Mouse (Mus musculus): ENCODE measurements around the gene Ndufs2.
A peak's percentile ranks its signal among the peaks of the same experiment; 100 is the strongest.

Gene Ndufs2

DNA sequence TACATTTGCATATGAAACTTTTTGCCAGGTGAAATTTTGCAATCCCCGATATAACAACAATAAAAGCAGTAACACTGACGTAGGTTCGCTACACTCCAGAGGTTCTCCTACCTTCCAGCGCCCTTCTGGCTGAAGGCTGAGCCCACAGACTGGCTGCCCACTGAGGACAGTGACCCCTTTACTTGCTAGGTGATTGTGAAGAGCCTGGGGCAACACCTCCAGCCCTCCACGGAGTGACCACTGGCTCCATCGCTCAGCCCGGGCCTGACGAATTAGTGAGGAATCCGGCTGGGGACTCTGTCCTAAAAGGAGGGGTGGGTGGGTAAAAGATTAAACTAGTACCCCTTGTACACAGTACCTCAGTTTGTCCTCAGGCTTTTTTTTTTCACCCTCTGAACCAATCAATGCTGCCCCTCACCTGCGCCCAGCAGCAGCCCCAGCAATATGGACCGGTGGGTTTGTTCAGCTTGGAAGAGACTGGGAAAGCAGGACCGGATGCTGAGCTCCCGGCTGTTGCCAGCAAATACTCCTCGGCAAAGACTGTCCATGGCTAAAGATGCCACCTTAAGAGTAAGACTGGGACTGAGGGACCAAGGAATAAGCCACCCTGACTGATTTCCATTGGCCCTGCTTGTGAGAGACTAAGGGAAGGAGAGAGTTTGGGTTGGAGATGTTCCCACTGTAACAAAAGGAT, 28.0 kb upstream of the Ndufs2 start:
- no peak for DNase-seq (ENCODE audit: low read depth, low spot score)

DNA sequence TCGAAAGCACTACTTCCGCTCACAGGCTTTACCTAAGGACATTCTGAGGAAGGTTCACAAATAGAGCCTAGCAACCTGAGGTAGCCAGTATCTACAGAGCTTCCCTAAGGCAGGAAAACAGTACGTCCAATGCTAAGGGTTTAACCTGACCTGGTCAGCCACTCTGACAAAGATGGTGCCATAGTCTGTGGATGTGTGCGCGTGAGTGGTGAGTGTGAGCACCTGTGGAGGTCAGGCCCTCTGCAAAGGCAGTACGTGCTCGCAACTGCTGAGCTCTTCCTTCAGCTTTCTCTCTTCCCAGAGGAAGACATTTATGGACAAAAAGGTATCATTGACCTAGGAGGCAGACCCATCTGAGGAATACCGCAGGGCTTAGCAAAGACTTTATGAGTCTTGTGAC, 27.2 kb upstream of the Ndufs2 start:
- DNase-seq (ENCODE audit: low read depth, low spot score): no peak

DNA sequence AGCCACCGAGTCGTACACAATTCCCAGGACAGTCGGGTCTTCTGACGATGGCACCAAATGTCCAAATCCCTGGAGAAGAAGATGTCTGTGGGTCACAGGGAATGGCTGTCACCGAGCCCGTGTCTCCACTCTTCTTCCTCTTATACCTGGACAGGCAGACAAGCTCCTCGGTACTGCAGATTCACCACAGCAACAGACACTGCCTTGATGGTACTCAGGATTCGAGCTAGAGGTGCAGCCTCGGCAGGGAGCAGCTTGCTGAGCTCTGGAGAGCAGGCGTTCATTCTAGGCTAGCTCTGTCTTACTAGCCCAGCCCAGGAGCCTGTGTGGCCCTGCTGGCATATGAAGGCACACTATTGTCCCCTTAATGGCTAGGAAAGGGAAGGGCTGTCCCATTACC, 26.5 kb upstream of the Ndufs2 start:
- no peak for DNase-seq (ENCODE audit: low read depth, low spot score)

DNA sequence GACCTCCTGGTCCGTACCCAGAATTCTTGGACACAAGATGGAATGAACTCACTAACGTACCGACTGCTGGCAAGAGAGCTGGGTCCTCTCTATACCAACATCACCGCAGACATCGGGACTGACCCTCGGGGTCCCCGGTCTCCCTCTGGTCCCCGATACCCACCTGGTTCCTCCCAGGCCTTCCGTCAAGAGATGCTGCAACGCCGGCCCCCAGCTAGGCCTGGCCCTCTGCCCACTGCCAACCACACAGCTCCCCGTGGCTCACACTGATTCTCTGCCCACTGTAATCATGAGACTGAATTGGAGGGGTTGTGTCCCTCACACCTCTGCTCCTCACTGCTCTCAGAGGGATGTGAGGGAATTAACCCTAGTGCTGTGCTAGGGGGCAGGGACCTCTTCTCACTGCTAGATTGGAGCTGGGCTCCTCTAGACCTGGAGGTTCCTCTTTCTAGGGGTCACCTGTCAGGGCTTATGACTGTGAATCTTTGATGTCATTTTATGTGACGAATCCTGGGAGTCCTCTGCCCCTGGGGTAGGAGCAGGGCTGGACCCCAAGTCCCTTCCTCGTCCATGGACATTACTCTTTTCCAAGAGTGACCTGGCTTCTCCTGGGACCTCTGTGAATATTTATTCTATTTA, 25.0 kb upstream of the Ndufs2 start:
- DNase-seq (ENCODE audit: low read depth, low spot score): no peak

DNA sequence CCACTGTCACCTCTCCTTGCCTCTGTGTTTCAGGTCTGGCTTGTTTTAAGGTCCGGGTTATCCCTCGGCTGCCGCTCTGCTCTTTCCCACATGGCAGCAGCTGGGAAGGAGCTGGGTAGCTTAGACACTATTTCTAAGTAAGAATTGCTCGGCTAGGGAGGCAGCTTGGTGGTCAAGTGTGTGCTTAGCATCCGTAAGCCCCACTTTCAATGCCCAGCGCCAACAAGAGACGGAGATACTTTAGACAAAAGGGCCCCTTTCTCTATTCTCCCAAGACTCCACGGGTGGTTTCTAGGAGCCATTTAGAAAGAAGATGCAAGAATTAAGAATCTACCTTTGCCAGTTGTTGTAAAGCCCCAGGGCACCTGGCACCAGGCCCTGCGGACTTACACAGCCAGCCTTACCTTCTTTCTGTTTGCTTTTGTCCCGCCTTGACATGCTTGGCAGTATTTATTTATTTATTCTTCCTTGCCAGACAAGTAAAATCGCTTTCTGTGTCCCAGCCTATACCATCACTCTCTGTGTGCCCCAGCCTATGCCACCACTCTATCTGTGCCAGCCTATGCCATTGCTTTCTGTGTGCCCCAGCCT, 24.1 kb upstream of the Ndufs2 start:
- no peak for DNase-seq (ENCODE audit: low read depth, low spot score)

DNA sequence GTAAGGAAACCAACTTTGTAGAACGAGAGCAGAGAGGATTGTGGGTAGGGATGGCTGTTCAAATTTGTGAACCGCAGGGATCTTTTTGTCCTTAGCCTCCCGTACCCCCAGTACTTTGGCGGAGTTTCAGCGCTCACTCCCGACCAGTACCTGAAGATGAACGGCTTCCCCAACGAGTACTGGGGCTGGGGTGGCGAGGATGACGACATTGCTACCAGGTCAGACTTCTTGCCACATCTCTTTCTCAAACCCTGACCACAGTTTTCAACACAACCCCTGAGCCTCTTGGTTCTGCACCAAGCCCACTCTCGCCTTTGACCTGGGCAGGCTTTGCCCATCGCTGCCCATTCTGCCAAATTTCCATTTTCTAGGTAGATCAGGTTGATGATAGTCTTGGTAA, 23.0 kb upstream of the Ndufs2 start:
- DNase-seq (ENCODE audit: low read depth, low spot score): no peak

DNA sequence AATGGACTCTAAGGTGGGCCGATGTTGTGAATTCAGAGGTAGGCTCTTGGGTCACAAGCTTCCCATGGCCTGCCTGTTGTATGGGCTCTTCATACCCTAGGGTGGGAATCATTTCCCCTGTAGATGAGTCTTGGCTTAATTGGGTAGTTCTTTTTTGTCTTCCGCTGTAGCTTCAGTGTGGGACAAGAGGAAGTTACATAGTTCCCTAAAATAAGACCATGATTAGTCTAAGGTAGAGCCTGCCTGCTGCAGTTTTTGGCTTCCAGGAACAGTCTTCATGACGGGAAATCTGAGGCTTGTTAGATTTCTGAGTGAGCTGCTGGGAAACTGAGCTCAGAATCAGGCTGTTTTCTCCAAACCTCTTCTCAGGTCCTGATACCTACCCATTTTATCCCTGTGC, 20.9 kb upstream of the Ndufs2 start:
- DNase-seq (ENCODE audit: low read depth, low spot score): no peak

DNA sequence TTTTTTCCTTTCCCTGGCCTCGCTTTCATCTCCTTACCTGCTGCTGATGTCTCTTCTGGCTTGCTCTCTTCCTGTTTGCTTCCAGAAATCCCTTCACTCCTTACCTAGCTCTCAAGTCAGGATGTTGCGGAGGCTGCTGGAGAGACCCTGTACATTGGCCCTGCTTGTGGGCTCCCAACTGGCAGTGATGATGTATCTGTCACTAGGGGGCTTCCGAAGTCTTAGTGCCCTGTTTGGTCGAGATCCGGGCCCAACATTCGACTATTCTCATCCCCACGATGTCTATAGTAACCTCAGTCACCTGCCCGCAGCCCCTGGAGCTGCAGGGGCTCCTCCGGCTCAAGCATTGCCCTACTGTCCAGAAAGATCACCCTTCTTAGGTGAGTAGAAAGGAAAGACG, 20.4 kb upstream of the Ndufs2 start:
- DNase-seq (ENCODE audit: low read depth, low spot score): no peak

DNA sequence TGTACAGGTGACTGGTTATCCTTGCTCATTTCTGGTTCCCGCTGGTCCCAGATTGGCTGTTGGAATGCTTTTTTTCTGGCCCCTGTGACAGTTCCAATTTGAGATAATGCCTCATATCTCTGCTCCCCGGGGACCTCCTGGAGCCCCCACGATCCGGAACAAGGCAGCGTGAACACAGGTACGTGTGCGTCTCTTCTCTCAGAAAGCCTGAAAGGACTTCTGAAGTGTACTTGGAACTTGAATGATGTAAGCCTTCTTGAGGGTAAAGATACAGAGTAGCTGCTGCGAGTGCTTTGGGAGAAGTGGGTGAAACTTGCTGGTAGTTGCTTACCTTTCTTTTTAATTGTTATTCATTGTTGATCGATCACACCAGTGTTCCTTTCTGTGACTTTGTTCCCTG, 20.0 kb upstream of the Ndufs2 start:
- DNase-seq (ENCODE audit: low read depth, low spot score): no peak

DNA sequence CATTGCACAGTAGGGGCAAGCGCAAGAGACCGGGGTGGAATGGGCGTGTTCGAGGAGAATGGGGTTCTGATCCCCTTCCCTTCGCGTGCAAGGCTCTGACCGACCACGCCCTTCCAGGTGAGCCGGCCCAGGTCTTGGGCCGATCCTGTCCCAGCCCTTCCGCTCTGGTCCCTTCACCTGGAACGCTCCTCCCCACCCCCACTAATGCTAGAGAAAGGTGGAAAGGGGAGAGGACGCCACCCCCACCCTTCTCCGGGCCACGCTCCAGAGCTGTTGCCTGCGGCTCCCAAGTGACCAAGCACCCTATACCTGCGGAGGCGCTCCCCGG, 19.3 kb upstream of the Ndufs2 start:
- no peak for DNase-seq (ENCODE audit: low read depth, low spot score)

DNA sequence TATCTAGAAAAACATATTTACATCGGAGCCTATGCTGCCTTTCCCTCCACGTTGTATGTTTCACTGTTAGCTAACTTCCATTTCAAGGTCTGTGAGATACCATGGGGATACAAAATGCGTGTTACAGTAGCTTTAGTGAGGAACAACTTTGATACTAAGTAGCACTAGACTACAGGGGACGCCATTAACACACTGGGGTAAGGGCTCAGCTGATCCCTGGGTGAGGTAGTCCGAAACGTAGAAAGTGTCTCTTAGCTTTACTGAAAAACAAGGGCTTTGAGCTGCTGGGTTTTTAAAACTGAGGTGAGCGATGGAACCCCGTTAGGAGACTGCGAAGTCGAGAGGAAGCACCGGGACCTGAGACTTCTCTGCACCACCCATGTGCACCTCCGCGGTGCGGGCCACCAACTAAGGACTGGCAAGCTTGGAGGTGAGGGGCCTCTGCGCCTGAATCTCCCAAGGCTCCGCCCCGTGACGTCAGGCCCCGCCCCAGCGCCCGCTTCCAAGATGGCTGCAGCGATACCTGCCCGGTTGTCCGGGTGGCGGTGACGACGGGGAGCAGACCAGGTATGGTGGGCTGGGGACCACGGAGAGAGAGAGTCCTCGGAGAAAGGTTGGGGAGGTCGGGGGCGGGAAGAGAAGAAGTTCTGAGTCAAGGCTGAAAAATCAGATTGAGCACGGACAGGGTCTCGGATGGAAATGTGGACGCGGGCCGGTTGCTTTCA, 18.8 kb upstream of the Ndufs2 start, which contains the start of gene B4galt3:
Gene B4galt3 (plus strand): TSS at position 481 of the 725 bp plus-strand sequence.
- peak; percentile 85 for DNase-seq (ENCODE audit: low read depth, low spot score)

DNA sequence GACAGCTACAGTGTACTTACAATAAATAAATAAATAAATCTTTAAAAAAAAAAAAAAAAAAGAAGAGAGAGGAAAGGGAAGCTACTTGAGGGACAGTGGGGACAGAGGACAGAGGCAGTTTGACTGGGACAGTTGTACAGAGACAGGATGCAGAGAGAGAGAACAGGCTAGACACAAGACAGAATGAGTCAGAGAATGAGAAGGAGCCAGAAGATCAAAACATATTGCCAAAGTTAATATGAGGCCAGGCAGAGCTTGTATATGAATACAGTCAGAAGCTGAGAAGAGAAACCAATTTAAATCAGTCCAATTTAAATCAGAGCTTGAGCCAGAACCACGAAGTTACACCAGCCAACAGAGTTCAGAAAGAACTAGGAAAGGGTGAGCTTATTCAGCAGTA, 17.2 kb upstream of the Ndufs2 start:
- no peak for DNase-seq (ENCODE audit: low read depth, low spot score)

DNA sequence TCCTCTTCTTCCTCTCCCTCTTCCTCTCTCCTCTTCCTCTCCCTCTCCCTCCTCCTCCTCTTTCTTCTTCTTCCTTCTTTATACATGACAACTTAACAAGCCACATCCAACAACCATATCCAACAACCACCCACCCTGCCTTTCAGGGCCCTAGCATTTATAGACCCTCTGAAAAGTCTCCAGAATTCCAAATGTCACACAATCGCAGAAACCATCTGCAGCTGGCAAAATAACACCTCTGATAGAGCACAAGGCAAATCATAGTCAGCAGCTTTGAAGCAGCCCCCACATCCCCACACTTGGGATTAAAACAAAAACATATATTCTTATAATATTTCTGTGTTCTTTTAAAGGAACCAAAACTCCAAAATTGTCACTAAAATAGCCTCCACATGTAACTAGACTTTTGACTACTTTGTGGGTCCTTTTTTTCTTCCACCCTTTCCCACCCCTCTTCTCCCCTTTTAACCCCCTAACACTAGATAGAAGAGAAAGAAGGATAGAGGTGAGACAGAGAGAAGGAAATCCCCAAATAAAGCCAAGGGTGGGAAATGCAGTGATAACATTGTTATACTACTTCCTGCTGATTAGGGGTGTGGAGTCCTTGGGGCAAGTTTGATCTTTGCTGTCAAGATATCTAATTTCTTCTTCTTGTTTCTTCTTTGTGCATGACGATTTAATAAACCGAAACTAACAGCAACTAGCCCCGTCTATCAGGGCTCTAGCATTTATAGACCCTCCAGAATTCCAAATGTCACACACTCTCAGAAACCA, 15.0 kb upstream of the Ndufs2 start:
- DNase-seq (ENCODE audit: low read depth, low spot score): no peak

DNA sequence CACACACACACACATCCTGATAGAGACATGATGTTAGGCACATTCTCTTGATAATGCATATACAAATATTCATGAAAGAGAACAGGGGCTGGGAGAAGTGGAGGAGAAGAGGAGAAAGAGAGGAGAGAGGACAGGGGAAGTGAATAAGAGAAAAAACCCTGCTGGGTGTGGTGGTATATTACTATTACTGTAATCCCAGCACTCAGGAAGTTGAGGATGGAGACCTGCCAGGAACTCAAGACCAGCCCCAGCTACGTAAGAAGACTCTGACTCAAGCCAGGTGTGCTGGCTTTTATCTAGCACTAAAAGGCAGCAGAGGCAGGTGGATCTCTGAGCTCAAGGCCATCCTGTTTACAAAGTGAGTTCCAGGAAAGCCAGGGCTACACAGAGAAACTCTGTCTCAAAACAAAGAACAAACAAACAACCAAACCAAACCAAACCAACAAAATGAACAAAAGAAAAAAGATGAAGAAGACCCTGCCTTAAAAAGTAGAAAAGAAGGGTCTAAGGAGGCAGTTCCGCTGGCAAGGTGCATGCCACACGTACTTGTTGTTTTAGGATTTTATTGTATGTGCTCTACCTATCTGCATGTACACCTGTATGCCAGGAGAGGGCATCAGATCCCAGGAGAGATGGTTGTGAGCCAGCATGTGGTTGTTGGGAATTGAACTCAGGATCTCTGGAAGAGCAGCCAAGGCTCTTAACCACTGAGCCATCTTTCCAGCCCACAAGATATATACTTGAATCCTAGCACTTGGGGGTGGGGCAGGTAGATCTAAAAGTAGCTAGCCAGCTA, 12.7 kb upstream of the Ndufs2 start:
- DNase-seq (ENCODE audit: low read depth, low spot score): no peak

DNA sequence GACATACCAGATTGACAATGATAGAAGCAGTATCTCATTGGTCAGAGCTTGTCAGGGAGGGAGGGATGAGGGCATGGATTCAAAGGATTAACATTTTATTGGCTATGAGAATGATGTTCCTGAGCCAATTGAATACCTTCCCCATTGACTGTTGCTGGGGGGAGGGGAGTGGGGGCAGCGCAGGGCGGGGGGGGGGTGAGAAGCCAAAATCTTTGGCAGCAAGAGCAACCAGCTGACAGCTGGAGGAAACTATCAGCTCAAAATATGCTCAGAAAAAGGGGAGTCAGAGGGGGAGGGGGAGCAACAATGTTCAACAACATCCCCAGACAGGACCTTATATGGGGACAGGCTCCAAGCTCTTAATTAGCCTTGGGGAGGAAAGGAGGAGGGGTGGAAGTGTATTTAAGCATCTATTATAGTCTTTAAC, 12.0 kb upstream of the Ndufs2 start:
- DNase-seq (ENCODE audit: low read depth, low spot score): peak; percentile 68

DNA sequence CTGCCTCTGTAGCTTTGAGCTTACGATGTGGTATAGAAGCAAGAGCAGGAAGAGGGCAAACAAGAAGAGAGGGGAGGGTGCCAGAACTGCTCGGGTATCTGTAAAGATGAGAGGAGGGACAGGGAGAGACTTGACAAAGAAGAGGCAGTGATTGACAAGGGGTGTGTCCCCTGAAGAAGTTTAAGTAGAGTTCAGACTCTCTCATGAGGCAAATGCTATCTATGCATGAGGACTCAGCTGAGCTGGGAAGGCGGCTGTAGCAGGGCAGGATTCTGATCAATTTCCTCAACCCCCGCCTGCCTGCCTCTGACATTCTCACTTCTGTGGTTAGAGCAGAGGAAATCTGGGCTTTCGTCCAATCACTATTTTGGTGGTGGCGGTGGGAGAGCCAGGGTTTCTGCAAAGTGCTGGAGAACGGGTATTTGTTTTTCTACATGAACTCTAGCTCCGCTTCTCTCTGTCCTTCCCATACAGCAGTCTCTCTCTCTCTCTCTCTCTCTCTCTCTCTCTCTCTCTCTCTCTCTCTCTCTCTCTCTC, 11.5 kb upstream of the Ndufs2 start:
- DNase-seq (ENCODE audit: low read depth, low spot score): peak; percentile 70

DNA sequence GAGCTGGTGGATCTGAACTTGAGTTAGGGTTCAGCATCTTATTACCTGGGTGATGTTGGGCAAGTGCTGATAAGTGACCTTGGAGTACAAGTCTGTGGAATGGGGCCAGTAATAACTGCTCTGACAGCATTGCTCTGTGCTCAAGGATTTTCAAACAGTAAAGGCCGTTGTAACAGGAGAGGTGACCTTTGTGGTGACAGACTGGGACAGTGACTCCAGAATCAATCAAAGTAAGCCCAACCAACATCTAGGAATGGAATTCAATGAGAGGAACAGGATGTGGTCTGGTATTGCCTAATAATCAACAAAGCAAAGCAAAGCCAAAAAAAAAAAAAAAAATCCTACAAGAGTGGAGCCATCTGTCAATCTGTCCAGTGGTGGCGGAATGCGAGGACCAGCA, 9.1 kb upstream of the Ndufs2 start:
- no peak for DNase-seq (ENCODE audit: low read depth, low spot score)

DNA sequence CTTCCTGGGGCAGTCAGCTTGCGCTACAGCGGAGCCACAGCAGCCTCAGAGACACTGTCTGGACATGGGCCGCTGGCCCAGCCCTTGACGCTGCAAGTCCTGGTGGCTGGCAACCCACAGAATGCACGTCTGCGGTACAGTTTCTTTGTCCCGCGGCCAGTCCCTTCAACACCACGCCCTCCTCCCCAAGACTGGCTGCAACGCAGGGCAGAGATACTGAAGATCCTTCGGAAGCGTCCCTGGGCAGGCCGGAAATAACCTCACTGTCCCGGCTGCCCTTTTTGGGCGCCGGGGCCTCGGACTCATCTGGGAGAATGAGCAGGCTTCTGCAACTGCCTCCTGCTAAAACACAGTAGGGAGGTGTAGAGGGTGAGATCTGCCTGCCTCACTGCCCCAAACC, 7.7 kb upstream of the Ndufs2 start:
- DNase-seq (ENCODE audit: low read depth, low spot score): no peak

DNA sequence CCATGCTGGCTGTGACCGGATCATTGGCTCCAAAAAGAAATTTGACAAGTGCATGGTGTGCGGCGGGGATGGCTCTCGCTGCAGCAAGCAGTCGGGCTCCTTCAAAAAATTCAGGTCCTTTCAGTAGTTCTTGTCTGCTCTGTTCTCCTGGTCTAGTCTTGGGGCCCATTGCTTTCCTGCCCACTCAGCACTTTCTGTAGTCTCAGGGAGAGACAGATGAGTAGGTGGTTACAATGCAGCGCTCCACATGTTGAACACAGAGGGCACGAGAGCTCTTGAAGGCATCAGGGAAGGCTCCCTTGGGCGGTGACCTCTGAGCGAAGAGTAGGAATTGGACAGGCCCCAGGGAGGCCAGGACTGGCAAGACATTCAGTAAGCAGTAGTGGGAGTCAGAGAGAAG, 6.6 kb upstream of the Ndufs2 start:
- no peak for DNase-seq (ENCODE audit: low read depth, low spot score)

DNA sequence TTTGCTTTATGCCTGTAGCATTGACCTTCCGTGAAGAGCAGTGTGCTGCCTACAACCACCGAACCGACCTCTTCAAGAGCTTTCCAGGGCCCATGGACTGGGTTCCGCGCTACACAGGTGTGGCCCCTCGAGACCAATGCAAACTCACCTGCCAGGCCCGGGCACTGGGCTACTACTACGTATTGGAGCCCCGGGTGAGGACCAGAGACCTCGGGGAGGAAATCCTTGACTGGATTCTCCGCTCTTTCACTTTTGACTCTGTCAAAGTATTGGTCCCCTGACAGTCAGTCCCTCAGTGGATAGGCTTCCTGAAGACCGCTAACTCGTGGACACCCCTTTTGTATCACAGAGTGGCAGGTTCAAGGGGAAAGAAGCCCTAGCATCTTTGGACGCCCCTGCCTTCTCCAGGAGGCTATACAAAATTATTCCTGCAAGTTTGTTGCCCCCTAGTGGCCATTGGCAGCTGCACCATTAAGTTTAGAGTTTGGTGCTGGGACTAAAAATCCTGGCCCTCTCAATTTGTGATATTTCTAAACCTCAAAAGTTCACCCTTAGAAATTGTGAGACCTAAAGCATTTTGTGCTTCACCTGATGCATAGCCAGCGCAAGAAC, 5.9 kb upstream of the Ndufs2 start:
- DNase-seq (ENCODE audit: low read depth, low spot score): peak; percentile 62

Data from skeletal muscle tissue, adult 2 months (tissue).